Mouse (Mus musculus) right cerebral cortex, postnatal 4 days (tissue): ENCODE data around the gene Slco3a1.

Source experiments
- DNase-seq: peaks from one replicate; pipeline ENCODE4 v3.0.0-alpha.2; 2022

Slco3a1 gene

GRCm38 (mm10) chr7:74484024-74484385 is 70.6 kb downstream of the Slco3a1 start:
- DNase-seq = no peak

GRCm38 (mm10) chr7:74483294-74484023 is 71.1 kb downstream of the Slco3a1 start:
- DNase-seq = no peak

GRCm38 (mm10) chr7:74471740-74472139 is 82.8 kb downstream of the Slco3a1 start:
- no peak for DNase-seq

GRCm38 (mm10) chr7:74466886-74467285 is 87.7 kb downstream of the Slco3a1 start:
- no peak for DNase-seq

- DNase-seq = no peak
These were observed 89.9 kb downstream of the Slco3a1 start for GRCm38 (mm10) chr7:74464638-74465037.

GRCm38 (mm10) chr7:74462451-74462850 is 92.1 kb downstream of the Slco3a1 start:
- DNase-seq = no peak

GRCm38 (mm10) chr7:74461736-74462135 is 92.8 kb downstream of the Slco3a1 start:
- no peak for DNase-seq

GRCm38 (mm10) chr7:74461146-74461545 is 93.4 kb downstream of the Slco3a1 start:
- no peak for DNase-seq

GRCm38 (mm10) chr7:74459812-74460211 is 94.8 kb downstream of the Slco3a1 start:
- DNase-seq = no peak

- no peak for DNase-seq
These were observed 95.3 kb downstream of the Slco3a1 start for GRCm38 (mm10) chr7:74459277-74459676.

- no peak for DNase-seq
These were observed 95.9 kb downstream of the Slco3a1 start for GRCm38 (mm10) chr7:74458475-74459221.

GRCm38 (mm10) chr7:74457347-74457975 is 97.1 kb downstream of the Slco3a1 start:
- DNase-seq = no peak

- DNase-seq = no peak
These were observed 97.8 kb downstream of the Slco3a1 start for GRCm38 (mm10) chr7:74456781-74457180.

- no peak for DNase-seq
These were observed 103.5 kb downstream of the Slco3a1 start for GRCm38 (mm10) chr7:74451047-74451446.

GRCm38 (mm10) chr7:74449802-74450201 is 104.8 kb downstream of the Slco3a1 start:
- DNase-seq = no peak

- DNase-seq = no peak
These were observed 106.8 kb downstream of the Slco3a1 start for GRCm38 (mm10) chr7:74447781-74448180.

GRCm38 (mm10) chr7:74445148-74445547 is 109.4 kb downstream of the Slco3a1 start:
- no peak for DNase-seq

GRCm38 (mm10) chr7:74442380-74442779 is 112.2 kb downstream of the Slco3a1 start:
- DNase-seq = no peak

GRCm38 (mm10) chr7:74437534-74437933 is 117.0 kb downstream of the Slco3a1 start:
- DNase-seq = no peak

GRCm38 (mm10) chr7:74436642-74437041 is 117.9 kb downstream of the Slco3a1 start:
- no peak for DNase-seq

- DNase-seq = no peak
These were observed 121.6 kb downstream of the Slco3a1 start for GRCm38 (mm10) chr7:74432950-74433349.

- DNase-seq = no peak
These were observed 125.3 kb downstream of the Slco3a1 start for GRCm38 (mm10) chr7:74429252-74429651.

- no peak for DNase-seq
These were observed 127.4 kb downstream of the Slco3a1 start for GRCm38 (mm10) chr7:74427135-74427534.

- no peak for DNase-seq
These were observed 128.6 kb downstream of the Slco3a1 start for GRCm38 (mm10) chr7:74425941-74426340.
